Mouse (Mus musculus) E14TG2a.4 (cell line): Measurements from ENCODE around the gene Stum.

Experiments
- CTCF ChIP-seq: conservative IDR thresholded peaks from 2 replicates; pipeline ENCODE4 v1.5.1; 2014; ENCODE audit warnings: low read length
- POU5F1 ChIP-seq: IDR thresholded peaks from 2 replicates; pipeline ENCODE4 v1.6.1; 2014; ENCODE audit warnings: low read length, borderline replicate concordance

GRCm38 (mm10) chr1:180506341-180506740 lies 23.0 kb upstream of the Stum start:
- TF ChIP-seq CTCF (no peak), POU5F1 (no peak)
